Mouse (Mus musculus) heart, adult 11 months (tissue): Measurements from ENCODE around the gene Glcci1.

Experiments used
- DNase-seq: peaks from one replicate; pipeline ENCODE4 v3.0.0; 2022

Gene Glcci1

GRCm38 (mm10) chr6:8556849-8557571, 47.6 kb downstream of the Glcci1 start:
- no peak for DNase-seq

DNA sequence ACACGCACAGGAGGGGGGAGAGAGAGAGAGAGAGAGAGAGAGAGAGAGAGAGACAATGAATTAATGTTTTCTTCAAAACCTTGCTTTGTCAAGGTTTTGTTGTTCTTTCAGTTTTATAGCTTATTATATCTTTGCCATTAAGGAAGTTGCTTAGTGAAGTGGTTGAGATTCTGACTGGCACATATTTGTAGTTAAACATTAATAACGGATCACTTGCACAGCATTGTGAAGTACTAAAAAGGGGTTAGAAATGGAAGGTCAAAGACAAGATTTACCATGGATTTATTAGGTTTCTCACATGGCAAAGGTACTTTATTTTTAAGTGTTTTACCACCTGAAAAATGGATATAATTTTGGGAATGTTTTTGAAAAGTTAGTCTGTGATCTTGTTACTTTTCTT, 51.3 kb downstream of the Glcci1 start:
- no peak for DNase-seq

DNA sequence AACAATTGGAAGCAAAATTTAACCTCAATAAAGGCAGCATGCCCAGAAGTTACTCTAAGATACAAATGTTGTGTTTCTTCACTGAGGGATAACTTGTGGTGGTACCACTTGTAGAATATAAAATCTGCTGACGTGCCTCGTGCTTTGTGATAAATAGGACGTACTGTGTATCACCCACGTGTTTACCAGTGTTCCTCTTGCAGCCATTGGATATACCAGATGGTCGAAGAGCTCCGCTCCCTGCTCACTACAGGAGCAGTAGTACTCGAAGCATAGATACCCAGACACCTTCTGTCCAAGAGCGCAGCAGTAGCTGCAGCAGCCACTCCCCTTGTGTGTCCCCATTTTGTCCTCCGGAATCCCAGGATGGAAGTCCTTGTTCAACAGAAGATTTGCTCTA, 73.0 kb downstream of the Glcci1 start:
- no peak for DNase-seq

- no peak for DNase-seq
Observed at GRCm38 (mm10) chr6:8583892-8584291, 74.5 kb downstream of the Glcci1 start.

DNA sequence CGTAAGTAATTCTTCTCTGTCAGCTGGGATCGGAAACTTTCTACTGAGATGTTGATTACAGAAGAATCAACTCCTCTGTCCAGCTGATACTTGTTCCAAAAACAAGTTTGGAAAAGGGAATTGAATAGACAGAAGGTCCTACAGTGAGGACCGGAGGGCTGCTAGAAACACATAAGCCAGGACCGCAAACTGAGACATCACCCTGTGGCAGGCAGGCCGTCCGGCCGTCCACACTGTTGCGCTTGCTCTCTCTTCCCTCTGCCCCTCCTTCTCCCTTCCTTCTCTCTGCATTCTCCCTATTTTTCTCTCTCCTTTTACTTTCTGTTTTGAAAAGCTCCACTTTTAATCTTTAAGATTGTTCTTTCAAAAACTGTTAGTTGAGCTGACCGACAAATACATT, 82.3 kb downstream of the Glcci1 start:
- no peak for DNase-seq

GRCm38 (mm10) chr6:8617369-8617768, 108.0 kb downstream of the Glcci1 start:
- DNase-seq: peak; percentile 77

DNA sequence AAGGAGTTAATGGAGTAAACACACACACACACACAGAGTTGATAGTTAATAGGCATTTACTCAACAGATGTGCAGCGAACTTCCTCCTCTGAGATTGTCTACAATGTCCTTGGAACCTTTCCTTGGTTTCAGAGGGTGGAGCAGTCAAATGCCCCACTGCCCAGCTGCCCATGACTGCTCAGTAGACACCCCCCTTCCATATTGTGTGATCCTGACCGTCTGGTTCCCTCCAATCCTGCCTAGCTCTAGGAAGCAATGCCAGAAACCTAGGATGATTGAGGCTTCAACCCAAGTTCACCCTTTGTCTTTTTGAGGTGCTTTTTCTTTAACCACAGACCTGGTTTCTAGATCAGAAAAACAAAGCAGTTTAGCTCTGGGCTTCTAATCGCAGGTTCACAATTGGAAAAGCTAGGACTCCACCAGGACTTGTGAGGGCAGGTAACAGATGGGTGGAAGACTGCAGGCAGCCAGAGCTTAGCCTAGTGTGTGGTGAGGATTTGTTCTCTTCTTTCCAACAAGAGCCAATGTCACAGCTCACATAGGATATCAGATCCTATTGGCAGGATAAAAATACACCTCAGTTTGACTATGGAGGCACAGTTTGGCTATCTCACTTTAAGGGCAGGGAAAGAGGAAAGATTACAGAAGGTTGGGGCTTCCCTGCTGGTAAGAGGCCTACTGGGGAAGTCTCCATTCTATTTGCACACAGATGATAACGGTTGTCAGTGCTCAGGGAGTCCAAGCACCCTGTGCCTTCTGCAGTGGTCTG, 110.4 kb downstream of the Glcci1 start:
- DNase-seq: peak; percentile 72

GRCm38 (mm10) chr6:8623045-8623444, 113.6 kb downstream of the Glcci1 start:
- peak; percentile 28 for DNase-seq

- peak; percentile 84 for DNase-seq
Observed at GRCm38 (mm10) chr6:8628226-8628625, 118.8 kb downstream of the Glcci1 start.

- peak; percentile 83 for DNase-seq
Observed at GRCm38 (mm10) chr6:8628715-8629267, 119.4 kb downstream of the Glcci1 start.

DNA sequence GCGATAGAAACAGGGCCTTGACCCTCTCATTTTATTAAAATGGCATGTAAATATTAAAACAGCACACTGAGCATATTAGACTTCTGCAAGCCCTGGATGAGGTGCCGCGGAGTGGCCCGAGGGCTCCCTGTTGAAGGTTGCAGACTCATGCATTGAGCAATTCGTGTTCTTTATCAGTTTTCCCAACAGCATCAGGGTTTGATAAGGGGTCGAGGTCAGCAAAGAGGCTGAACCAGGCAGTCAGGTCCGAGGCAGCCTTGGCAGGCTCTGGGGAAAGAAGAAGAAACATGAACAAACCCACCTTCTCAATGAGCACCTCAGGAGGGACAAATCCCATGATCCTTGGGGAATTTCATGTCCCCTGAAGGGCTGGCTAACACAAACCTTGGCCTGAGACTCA, 121.1 kb downstream of the Glcci1 start:
- peak; percentile 79 for DNase-seq

DNA sequence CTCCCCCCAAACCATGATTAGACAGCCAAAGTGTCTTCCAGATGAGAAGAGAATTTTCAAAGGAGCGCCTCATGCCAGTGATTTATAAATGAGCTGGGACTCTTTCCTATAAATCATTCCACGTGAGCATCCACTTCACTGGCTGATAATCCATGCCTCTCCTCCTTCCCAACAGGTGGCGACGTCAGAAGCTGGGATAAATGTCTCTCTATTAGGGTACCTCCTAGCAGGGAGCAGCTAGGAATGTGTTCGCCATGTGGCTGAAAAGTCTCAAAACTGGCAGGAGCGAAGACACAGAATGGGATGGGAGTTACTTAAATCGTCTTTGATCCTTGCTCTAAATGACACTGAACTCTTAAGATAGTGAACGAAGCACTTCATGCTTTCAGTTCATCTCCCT, 122.0 kb downstream of the Glcci1 start:
- peak; percentile 50 for DNase-seq

DNA sequence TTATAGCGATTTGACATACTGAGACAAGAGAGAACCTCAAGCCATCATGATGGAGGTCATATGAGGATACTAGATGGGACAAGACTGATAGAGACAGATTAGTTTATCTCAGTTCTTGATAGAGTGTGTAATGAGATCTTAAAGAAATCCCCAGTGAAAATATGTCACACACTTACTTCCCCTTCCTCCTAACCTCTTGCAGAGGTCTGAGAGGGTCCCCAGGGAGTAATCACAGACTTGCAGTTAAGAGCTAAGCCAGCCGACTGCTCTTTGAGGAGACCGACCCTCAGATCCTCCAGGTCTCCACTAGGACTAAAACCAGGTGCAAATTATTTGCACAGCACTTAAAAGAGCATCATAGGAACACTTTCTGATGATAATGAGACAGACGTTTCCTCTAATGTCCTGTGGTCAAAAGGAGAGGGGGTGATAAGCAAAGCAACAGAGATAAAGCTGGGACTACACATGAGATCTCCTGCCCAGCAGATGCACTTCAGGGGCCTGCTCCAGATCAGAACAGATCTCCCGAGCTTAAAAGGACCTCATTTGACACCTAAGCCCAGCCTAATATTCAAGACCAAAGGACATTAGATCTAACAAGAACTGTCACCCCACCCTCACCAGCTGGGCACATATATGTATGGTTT, 122.7 kb downstream of the Glcci1 start:
- peak; percentile 24 for DNase-seq

- DNase-seq: peak; percentile 30
Observed at GRCm38 (mm10) chr6:8632701-8633100, 123.3 kb downstream of the Glcci1 start.

DNA sequence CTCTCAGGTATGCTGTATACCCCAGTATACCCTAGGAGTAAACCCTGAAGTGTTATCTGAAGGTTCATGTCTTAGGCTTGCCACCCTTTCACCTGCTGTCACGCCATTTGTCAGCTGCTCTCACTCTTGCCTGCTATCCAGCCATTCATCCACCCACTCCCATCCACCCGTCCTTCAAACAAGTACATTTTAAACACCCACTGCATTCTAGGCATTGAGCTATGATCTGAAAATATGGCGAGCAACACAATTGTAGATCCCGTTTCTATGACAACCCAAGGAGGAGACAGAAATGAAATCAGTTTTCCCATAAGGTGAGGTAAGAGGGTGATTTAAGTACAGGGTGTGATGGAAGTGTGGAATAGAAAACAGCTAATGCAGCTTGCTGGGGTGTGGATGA, 128.7 kb downstream of the Glcci1 start:
- peak; percentile 64 for DNase-seq

DNA sequence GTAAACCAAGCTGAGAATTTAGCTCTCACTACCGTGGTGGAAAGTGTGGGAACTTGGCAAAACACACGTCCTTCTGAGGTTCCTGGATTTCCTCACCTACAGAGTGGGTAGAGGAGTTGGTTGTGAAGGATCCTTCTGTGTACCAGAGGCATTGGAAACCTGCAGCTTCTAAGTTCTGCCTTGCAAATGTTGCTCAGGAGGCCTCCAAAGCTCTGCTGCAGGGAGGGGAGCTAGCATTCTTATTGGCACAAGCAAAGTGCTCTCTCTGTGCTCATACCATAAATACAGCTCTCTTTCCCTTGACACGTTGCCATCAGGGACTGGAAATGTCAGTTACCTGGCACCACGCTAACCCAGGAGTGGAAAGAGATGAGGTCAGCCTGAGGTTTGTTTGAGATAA, 129.5 kb downstream of the Glcci1 start:
- peak; percentile 61 for DNase-seq

DNA sequence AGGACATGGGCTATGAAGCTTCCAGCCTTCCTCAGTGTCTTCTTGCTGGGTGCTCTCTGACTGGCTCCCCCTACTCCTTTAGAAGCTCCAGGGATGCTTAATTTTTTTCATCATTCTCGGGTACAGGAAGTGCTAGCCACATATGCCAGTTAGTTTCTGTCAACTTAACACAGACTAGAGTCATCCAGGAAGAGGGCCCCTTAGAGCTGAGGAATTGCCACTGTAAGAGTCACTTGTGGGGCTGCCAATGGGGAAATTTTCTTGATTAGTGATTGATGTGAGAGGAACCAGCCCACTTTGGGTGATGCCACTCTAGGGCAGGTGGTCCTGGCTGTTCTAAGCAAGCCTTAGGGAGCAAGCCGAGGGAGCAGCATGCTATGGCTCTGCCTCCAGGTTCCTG, 130.1 kb downstream of the Glcci1 start:
- peak; percentile 65 for DNase-seq

GRCm38 (mm10) chr6:8640863-8641262, 131.5 kb downstream of the Glcci1 start:
- DNase-seq: no peak

DNA sequence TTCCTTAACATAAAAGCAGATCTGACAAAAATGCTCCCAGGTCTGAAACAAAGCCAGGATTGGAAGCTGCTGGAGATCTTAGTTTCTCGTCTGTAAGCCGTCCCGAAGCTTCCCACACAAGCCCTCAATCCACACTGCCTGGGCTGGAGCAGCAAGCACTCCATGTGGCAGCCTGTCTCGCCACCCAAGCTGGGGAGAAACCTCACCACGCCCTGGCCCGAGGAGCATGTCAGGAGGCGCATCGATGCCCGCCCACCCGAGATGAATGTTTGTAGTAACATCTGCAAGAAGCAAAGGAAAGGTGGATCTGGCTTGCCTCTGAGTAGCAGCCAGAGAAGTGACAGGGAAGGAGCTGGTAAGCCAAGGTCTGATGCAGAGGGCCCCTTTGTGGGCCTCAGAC, 135.3 kb downstream of the Glcci1 start:
- peak; percentile 75 for DNase-seq

DNA sequence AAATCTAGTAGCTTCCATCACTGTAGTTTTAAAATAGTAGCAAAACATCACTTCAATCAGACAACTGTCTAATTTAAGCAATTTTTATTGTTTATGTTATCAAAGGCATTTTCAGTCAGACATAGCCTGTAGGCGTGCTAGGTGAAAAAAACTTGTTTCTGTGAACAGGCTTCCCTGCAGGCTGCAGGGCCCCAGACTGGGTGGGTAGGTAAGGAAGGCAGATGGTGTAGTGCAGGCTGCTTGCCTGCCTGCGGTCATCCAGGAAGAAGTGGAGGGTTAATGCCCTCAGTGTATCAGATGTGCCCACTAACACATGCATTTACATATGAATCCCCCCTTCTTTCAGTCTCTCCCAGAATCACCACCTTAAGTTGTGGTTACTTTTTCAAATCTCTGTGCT, 136.3 kb downstream of the Glcci1 start:
- peak; percentile 53 for DNase-seq
